Mouse (Mus musculus) small intestine, adult 2 months (tissue): ENCODE measurements around the gene Arl10. TPM values are rescaled to one million over a fixed set of nuclear protein-coding genes. Genes with fewer than 3 reads are reported as not detected.

Experiments
- H3K27ac ChIP-seq: fragments of 200-500 bp; 2 replicates; pipeline ENCODE4 v1.5.1; 2012; ENCODE audit warnings: low read depth, low read length, control low read depth, inconsistent platforms; ENCODE audit not compliant: insufficient read depth
- H3K27me3 ChIP-seq: fragments of 200-500 bp; 2 replicates; pipeline ENCODE4 v1.6.1; 2012; ENCODE audit warnings: mild to moderate bottlenecking, moderate library complexity, low read length, inconsistent platforms; ENCODE audit not compliant: control insufficient read depth, insufficient read depth
- H3K36me3 ChIP-seq: fragments of 200-500 bp; 2 replicates; pipeline ENCODE4 v1.6.1; 2012; ENCODE audit warnings: mild to moderate bottlenecking, low read length, control low read depth, inconsistent platforms; ENCODE audit not compliant: control insufficient read depth, insufficient read depth
- H3K4me1 ChIP-seq: fragments of 200-500 bp; 2 replicates; pipeline ENCODE4 v1.6.1; 2012; ENCODE audit warnings: low read length, inconsistent platforms, mixed read lengths; ENCODE audit not compliant: control insufficient read depth, insufficient read depth, insufficient read length
- H3K4me3 ChIP-seq: fragments of 200-500 bp; 2 replicates; pipeline ENCODE4 v1.5.1; 2012; ENCODE audit warnings: low read depth, mild to moderate bottlenecking, control low read depth, inconsistent platforms, low read length, moderate library complexity
- CTCF ChIP-seq: fragments of 200-500 bp; IDR thresholded peaks from 2 replicates; pipeline ENCODE4 v1.5.1; 2012; ENCODE audit warnings: low read depth, mild to moderate bottlenecking, control low read depth, inconsistent platforms, low read length, moderate library complexity, mixed read lengths; ENCODE audit not compliant: insufficient replicate concordance, insufficient read length; ENCODE audit errors: extremely low read depth
- POLR2A ChIP-seq: fragments of 200-500 bp; IDR thresholded peaks from 2 replicates; pipeline ENCODE4 v1.6.1; 2012; ENCODE audit warnings: low read depth, mild to moderate bottlenecking, control low read depth, inconsistent platforms, low read length, moderate library complexity
- WGBS: fragments of 180-500 bp; shearing (Covaris S2); methylation state at CpG from one replicate; pipeline ENCODE4 v1.1.7; 2018; 5-methylcytosine and 5-hydroxymethylcytosine counted together
- polyA plus RNA-seq: library from polyadenylated mRNA; depleted of rRNA; stranded (reverse); fragments of >200 nt; gene quantifications from 2 replicates; pipeline ENCODE4 v1.2.3, GENCODE M21; 2012; rRNA removed

The Arl10 gene
- polyA plus RNA-seq, 1 experiment = 11.4 TPM

DNA sequence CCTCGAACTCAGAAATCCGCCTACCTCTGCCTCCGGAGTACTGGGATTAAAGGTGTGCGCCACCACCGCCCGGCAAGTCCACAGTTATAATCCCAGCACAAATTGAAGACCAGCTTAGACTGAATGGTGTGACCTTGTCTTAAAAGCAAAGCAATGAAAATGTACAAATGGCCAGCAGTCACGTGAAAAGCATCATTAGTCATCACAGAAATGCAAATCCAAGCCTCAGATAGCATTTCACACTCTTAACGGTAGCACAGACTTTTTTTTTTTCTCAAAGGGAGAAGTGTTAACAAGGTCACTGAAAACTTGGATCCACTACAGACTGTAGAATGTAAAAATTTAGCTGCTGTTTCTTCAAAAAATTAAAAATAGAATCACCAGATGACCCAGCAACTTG is 41.5 kb downstream of the Arl10 start:
- 76% methylated on average over 8 of the region's 8 CpGs for WGBS
- TF ChIP-seq CTCF (no peak), POLR2A (no peak)
- H3K4me1 ChIP-seq = no peaks in the 10 kb centered on the region
- H3K27ac ChIP-seq = no peak overlapping the region
- H3K36me3 ChIP-seq = no peaks in the 10 kb centered on the region
- H3K4me3 ChIP-seq = no peak overlapping the region
- H3K27me3 ChIP-seq = no peaks in the 10 kb centered on the region

GRCm38 (mm10) chr13:54616998-54617397 is 42.2 kb downstream of the Arl10 start:
- WGBS = 60% methylated on average over 6 of the region's 6 CpGs
- Histone ChIP-seq H3K27me3 (no peaks in the 10 kb centered on the region), H3K36me3 (no peaks in the 10 kb centered on the region), H3K4me3 (no peak overlapping the region), H3K27ac (no peak overlapping the region), H3K4me1 (no peaks in the 10 kb centered on the region)
- TF ChIP-seq CTCF (no peak), POLR2A (no peak)

DNA sequence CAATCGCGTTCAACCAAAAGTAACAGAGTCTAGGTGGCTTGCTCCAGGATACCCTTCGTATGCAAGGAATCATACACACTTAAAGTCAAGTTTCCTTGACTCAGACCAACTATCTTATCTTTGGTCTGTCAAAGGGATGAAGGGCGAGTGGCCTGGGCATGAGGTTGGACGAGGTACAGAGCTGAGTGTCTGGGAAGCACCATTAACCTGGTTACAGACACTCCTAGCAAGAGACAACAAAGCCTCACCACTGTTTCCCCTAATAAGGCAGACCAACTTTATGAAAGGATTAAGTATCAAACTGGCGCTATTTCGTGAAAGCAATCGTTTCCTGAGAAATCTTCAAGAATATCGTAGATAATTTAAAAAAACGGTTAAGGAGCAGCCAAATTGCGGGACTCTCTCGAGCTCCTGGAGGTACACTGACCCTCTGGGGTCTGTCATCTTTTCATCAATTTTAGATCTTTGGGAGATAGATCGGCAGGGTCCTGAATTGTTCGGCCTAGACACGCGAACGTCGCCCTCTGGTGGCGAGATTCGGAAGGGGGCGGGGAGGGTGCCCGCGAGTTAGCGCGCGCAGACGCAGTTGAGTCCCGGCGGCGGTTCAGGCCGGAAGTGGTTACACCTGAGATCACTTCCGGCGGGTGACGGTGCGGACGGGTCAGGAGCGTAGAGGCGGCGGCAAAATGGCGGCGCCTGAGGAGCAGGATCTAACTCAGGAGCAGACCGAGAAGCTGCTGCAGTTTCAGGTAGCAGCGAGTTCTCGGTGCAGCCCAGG is 46.5 kb downstream of the Arl10 start, which contains the start of gene Faf2:
Gene Faf2 (plus strand): TSS at position 630 of the 778 bp plus-strand sequence.
- Histone ChIP-seq H3K27me3 (no peaks in the 10 kb centered on the region), H3K4me3 (peak within 1 kb of the TSS; percentile 65), H3K4me1 (no peaks in the 10 kb centered on the region; the same call in 1 of the 2 replicates), H3K36me3 (no peaks in the 10 kb centered on the region), H3K27ac (peak within 1 kb of the TSS; percentile 38)
- WGBS = 8% methylated on average over 44 of the region's 44 CpGs
- peak; percentile 96 for TF ChIP-seq CTCF
- peak; percentile 82 for TF ChIP-seq POLR2A

GRCm38 (mm10) chr13:54621960-54622521 is 47.2 kb downstream of the Arl10 start:
- H3K4me1 ChIP-seq = no peaks in the 10 kb centered on the region; the same call in 1 of the 2 replicates
- under 1% methylated on average over 27 of the region's 27 CpGs for WGBS
- H3K4me3 ChIP-seq = peak overlapping the region; percentile 65
- H3K36me3 ChIP-seq = no peaks in the 10 kb centered on the region
- peak overlapping the region; percentile 38 for H3K27ac ChIP-seq
- no peaks in the 10 kb centered on the region for H3K27me3 ChIP-seq
- no peak for TF ChIP-seq POLR2A
- no peak for TF ChIP-seq CTCF

DNA sequence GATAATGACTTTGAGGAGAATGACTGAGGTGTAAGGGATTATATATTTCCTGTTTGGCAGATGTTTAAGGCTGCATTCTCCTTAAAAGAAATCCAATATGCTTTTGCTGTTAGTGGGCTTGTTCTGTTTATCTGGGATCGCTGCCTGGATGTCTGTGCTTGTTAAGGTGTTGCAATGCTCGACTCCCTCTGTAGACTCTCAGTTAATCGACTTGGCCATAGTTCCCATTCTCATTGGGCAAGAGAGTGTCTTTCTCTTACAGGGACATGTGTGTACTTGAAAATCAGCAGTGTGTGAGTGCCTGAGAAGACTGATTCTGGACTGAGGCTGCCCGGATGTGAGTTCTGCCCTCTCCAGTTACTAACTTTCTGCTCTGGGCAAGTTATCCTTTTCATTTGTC is 54.3 kb downstream of the Arl10 start:
- H3K4me1 ChIP-seq = no peaks in the 10 kb centered on the region
- H3K27me3 ChIP-seq = no peaks in the 10 kb centered on the region
- no peak for TF ChIP-seq POLR2A
- no peak for TF ChIP-seq CTCF
- H3K4me3 ChIP-seq = no peak overlapping the region
- 38% methylated on average over 4 of the region's 4 CpGs for WGBS
- peaks cover 9% of the 10 kb centered on the region; the same call in 1 of the 2 replicates for H3K36me3 ChIP-seq
- H3K27ac ChIP-seq = no peak overlapping the region

Other genes starting within 250 kb of the Arl10 start
- gene Cplx2, start 203.7 kb upstream of the Arl10 start, polyA plus RNA-seq = 3.1 and 5.5 TPM in 2 replicates
- gene Thoc3, start 106.2 kb upstream of the Arl10 start, polyA plus RNA-seq = 23.9 and 29.7 TPM in 2 replicates
- 2.1 and 4.0 TPM in 2 replicates for gene Simc1, start 71.2 kb upstream of the Arl10 start, polyA plus RNA-seq
- 76.2 and 166 TPM in 2 replicates for gene 4833439L19Rik, start 9.6 kb upstream of the Arl10 start, polyA plus RNA-seq
- 2.3 and 2.4 TPM in 2 replicates for gene Nop16, start 15.1 kb downstream of the Arl10 start, polyA plus RNA-seq
- gene Higd2a, start 15.2 kb downstream of the Arl10 start, polyA plus RNA-seq = 93.9 and 163 TPM in 2 replicates
- 34.7 and 84.6 TPM in 2 replicates for gene Cltb, start 36.3 kb downstream of the Arl10 start, polyA plus RNA-seq
- gene Faf2, start 46.8 kb downstream of the Arl10 start, polyA plus RNA-seq = 11.1 and 14.5 TPM in 2 replicates
- gene Rnf44, start 118.9 kb downstream of the Arl10 start, polyA plus RNA-seq = 206 and 318 TPM in 2 replicates
- gene Cdhr2, start 126.4 kb downstream of the Arl10 start, polyA plus RNA-seq = 473 and 1,001 TPM in 2 replicates
- 0.14 and 0.18 TPM in 2 replicates for gene Gprin1, start 174.9 kb downstream of the Arl10 start, polyA plus RNA-seq
- gene Sncb, start 191.6 kb downstream of the Arl10 start, polyA plus RNA-seq = 0.37 and 0.63 TPM in 2 replicates
- gene Eif4e1b, start 209.0 kb downstream of the Arl10 start, polyA plus RNA-seq = not detected in 2 replicates
- gene Tspan17, start 214.4 kb downstream of the Arl10 start, polyA plus RNA-seq = 4.9 and 16.0 TPM in 2 replicates